Mouse (Mus musculus): ENCODE measurements at regions not wholly inside any gene's neighbourhood (a gene's known extent, or its start where the extent isn't known, plus 50 kb on each side); places are given as distances from the start of the nearest gene placed in this dataset.

DNA sequence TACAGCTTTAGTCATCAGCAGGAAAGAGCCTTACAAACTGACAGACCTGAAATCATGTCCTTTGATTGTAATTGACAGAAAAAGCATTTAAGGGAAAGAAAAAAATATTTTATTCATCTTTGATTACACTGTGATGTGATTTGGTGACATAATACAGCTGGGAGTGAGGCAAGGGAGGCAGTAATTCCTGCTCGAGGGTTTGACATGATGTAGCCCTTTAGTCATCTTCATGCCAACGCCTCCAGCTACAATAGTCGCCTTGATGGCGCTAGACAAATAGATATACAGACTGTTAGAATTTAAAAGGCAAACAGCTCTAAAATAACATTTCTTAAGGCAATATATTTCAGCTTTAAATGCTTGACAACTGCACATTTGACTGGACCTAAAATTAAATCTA is 226.3 kb upstream of the Zic1 start:
- TF ChIP-seq EP300 (IDR thresholded peaks at IDR 0.05), result no peak
- TF ChIP-seq CTCF (IDR thresholded peaks at IDR 0.05), result no peak

Measured in lung, postnatal 0 days (tissue).